Mouse (Mus musculus): ENCODE results near the gene Denr.

DNA sequence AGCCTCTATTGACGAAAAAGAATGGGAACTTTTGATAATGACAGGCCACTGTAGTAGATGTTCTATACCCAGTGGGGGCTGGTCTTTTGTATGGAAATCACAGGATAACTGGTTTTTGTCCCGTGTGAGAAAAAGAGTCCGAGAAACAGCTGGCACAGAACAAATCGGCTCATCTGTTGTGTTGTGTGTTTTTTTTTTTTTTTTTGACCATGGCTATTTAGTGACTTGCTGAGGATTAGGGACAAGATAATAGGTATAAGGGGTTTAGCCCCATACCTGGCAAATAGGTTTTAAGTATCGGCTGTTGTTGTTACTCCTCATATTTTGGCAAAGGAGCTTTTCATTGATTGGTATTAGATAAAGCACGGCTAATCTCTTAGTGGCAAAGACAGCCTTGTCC, 65.5 kb downstream of the Denr start:
- TF ChIP-seq CTCF (IDR thresholded peaks at IDR 0.05; ENCODE audit: low read depth) (no peak), EP300 (IDR thresholded peaks at IDR 0.05; ENCODE audit: low read depth) (no peak)
